Mouse (Mus musculus) heart, postnatal 14 days (tissue): ENCODE measurements around the gene Ptprm. TPM values are rescaled to one million over a fixed set of nuclear protein-coding genes. Genes with fewer than 3 reads are reported as not detected.
"Not testable (repeated sequence)": the region's sequence is repeated elsewhere in the genome, so short reads cannot be mapped to it uniquely, and the experiment has no call there.

Source experiments
- DNase-seq, 2 experiments: peaks; one replicate each; pipeline ENCODE4 v3.0.0; 2021 to 2022
- intact Hi-C: fragments of 180-260 bp; cut with DNase I; formaldehyde crosslinking; loops from one replicate; pipeline ENCODE4 v1.15.1; 2025
- total RNA-seq, 2 experiments: library from RNA; stranded (reverse); gene quantifications; 2 replicates each; pipeline ENCODE4 v1.2.3; 2021

Gene Ptprm
- total RNA-seq, 2 experiments from 2014 or later = 100 to 104 TPM

GRCm38 (mm10) chr17:66925611-66926010 is 428.6 kb downstream of the Ptprm start:
- intact Hi-C loops = no loop called here
- DNase-seq = no peak

DNA sequence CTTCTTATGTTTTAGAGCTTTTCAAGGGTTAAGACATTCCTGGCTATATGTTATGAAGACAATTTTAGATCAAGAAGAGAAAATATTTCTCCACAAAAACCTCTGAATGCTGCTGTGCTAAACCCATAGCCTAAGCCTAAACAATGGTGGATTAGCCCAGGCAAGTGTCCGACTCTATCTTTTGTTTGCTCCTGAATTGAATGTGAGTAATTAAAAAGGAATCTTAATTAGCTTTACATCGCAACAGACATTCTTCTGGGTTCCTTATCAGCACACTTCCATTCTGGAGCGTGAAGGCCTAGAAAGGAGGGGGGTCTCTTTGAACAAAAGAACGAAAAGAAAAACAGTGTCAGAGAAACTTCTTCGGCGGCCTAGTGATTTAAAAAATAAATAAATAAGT is 439.6 kb downstream of the Ptprm start:
- intact Hi-C loops = no loop called here
- no peak for DNase-seq

GRCm38 (mm10) chr17:66912533-66912932 is 441.7 kb downstream of the Ptprm start:
- DNase-seq = no peak
- intact Hi-C loops = no loop called here

DNA sequence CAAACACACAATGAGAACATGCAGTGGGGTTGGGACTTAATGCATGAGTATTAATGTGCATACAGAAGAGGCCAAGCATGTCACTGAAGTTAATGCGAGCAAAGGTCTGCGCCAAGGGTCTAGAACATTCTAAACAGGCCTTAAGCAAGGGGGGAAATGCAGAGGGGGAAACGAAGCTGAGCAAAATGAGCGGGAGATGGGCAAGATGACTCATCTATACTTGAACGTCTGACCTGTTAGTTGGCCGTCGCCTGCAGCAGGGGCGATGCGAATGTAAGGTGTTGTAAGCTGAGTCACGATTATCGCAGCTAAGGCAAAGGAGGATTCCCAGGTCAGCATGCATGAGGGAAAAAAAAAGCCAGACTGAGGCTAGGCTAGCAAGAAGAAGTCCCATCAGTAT is 442.1 kb downstream of the Ptprm start:
- intact Hi-C loops = no loop called here
- DNase-seq = no peak

DNA sequence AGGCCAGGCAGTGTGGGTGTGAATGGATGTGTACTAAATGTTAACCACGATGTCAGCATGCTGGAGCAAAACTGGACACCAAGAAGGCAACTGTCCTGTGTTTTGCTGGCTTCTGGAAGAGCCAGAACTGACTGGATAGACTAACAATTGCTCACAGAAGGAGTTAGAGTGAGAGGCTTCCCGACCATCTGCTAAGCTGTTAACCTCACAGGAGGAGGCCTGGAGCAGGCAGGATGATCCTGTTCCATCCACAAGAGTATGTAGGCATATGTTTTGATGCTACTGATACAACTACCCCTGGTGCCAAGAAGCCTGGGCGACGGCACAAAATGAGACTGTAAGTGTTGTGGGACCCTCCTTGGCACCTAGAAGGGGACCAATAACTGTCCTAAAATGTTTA is 444.4 kb downstream of the Ptprm start:
- DNase-seq = no peak
- intact Hi-C loops = no loop called here

- no peak for DNase-seq
- intact Hi-C loops = no loop called here
These were observed 445.3 kb downstream of the Ptprm start for GRCm38 (mm10) chr17:66908921-66909320.

DNA sequence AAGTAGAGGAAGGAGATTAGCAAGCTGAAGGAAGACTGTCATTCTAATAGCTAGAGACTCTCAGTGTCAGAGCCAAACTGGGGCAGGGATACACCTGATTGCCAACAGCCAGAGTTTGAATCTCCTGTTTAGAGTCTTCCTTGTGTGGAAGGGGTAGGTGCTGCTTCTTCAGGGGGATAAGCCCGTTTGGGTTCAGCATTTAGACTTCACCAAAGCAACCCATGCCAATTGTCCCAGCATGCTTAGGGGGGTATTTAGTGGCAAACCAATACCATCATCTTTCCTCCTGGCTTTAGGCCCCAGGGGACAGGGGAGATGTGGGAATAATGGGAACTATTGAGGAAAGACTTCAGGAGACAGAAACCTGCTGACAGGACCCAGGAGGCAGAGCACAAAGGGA is 460.1 kb downstream of the Ptprm start:
- DNase-seq = no peak
- intact Hi-C loops = no loop called here

- no peak for DNase-seq
- intact Hi-C loops = no loop called here
These were observed 462.3 kb downstream of the Ptprm start for GRCm38 (mm10) chr17:66891916-66892315.

- DNase-seq = no peak
- intact Hi-C loops = no loop called here
These were observed 463.0 kb downstream of the Ptprm start for GRCm38 (mm10) chr17:66891067-66891862.

DNA sequence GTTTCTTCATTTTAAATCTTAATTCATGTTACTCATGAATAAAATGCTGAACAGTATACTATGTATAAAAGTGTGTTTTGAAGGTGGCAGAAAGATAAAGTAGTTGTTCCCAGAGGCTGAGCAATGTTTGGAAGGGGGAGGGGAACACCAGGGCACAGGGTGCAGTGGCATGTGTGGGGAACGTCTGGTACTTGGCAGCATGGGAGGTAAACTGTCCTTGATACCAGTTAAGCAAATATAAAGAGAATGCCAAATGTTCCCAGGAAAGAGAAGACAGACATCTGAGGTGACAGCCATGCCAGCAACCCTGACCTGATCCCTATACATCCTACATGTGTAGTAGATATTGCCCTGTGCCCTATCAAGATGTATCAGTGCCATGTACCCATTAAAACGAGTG is 472.0 kb downstream of the Ptprm start:
- intact Hi-C loops = no loop called here

DNA sequence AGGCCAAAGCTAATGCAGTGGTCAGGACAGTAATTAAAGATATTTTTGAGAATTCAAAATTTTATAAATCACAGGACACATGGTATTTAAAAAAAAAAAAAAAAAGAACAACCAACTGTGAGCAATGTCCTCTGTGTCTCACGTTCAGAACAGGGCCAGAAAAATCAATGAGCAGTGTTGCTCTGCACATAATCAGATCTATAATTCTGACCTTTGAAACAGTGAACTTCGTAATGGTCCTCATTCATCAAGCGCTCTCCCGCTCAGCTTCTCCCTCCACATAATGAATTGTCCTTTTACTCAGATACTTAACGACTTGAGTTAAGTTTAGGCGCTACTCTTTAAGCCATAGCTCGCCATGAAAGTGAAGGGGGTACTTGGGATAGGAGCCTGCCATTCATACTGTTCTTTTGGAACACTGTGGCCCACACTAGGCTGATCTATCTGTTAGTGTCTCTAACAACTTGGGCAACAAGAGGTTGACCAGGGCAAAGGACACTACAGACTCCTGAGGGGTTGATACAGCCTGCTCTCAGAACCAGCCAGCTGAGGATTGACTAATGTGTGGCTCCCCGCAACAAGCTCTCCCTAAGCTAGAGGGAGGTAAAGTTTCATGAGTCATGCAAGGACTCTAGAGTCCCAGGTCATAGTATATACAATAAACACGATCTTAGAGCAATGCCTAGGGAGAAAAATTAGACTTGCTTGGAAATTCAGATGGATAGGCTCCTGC is 473.1 kb downstream of the Ptprm start:
- intact Hi-C loops = no loop called here
- DNase-seq = no peak

More for the DNA sequence above, 472.0 kb downstream of the Ptprm start:
- peak; percentile 11 to 14 for DNase-seq

DNA sequence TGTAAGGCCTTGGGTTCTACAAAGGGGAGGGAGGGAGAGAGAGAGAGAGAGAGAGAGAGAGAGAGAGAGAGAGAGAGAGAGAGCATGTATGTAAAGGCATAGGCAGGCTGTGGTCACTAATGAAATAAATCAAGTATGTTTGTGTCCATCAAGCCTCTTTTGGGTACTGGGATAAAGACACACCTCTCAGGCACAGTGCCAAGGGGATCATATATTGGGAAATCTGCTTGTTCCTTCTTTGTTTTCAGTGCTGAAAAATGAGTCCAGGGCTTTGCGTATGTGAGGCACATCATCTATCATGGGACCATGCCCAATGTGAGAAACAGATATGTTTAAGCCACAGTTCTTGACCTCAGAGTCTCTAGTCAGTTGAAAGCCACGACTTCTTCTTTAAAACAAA is 475.1 kb downstream of the Ptprm start:
- intact Hi-C loops = no loop called here
- no peak for DNase-seq

DNA sequence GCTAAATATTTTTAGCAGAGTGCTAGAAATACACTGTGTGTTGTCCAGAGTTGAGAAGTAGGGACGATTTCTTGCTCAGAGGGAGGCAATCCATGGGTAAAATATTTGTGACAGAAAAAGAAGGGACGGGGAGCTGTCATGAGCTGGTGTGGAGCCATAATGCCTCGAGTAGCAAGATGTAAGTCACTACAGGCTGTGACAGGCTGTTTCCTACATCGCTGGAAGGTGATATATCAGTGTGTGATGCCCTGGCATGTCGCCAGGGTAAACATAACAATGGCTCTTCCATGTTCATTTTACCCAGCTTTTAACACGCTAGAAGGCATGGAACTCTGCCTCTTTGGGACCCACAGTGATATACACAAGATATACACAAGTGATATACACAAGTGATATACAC is 476.7 kb downstream of the Ptprm start:
- intact Hi-C loops = no loop called here
- no peak for DNase-seq

- intact Hi-C loops = no loop called here
- no peak for DNase-seq
These were observed 479.4 kb downstream of the Ptprm start for GRCm38 (mm10) chr17:66874810-66875209.

DNA sequence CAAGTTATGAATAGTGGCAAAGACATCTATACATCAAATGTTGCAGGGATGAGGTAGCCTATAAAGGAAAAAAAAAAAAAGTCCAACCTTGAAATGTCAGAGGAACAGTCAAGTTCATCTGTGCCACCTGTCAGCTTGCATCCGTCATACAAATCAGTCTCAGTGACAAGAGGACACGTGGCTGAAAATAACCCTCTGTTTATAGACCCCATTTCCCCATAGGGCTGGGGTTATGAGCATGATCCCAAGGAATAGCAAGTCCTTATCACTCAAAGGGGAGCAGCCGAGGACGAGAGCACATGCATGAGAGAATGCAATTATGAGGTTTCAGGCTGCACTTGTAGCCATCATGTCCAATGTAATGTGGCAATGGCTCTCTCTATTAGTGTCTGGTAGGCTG is 482.9 kb downstream of the Ptprm start:
- intact Hi-C loops = no loop called here
- DNase-seq = no peak

GRCm38 (mm10) chr17:66869581-66870002 is 484.7 kb downstream of the Ptprm start:
- no peak for DNase-seq
- intact Hi-C loops = no loop called here

DNA sequence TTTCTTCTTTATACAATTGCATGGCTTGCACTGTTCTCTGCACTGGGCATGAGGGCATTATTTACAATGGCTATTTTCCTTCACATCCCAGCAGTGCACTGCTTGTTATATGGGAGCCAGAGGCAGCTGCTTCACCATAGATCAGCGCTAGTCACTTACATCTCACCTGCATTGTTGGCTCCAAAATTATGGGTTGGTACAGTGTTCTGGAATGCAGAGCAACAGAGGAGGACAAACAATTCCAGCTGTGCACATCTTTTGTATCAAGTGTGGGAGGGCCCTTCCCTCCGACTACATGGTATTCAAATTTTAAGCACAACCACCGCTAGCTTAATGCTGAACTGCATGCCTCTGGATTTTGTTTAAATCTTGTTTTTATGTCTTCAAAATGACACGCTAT is 489.8 kb downstream of the Ptprm start:
- intact Hi-C loops = no loop called here
- no peak for DNase-seq

DNA sequence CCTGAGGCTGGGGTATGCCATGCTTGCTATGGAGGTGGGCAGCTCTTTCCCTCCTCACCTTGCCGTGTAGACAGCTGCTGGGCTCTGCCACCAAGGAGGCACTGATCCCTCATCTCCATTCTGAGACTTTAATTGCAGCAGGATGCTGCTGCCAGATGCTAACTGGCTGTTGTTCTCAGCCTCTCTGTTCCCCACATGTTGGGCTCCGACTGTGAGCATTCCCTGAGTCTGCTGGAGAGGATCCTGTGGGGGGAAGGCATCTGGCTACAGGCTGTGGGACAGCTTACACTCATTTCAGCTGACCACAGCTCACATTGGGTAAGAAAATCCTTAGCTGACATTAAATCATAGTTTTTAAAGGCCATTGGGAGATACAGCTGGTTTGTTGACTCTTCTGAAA is 492.7 kb downstream of the Ptprm start:
- peak in 1 of 2 experiments; percentile 9 for DNase-seq
- intact Hi-C loops = no loop called here

DNA sequence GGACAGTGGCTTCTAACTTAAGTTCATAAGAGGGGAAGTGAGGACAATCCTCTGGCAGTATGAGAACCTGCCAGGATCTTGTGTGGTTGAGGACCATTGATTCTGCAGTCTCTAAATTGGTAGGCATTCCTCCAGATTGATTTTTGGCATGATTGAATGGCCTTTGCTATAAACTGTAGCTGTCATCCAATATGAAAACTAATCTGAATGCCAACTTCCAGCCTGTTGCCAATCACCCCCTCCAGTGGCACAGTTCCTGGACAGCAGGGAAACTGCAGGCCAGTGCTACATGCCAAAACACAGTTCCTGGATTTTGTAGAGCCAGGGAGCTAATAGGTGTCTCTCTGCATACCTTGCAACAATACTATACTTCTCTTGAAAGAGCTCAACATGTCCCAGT is 495.5 kb downstream of the Ptprm start:
- intact Hi-C loops = no loop called here
- peak in 1 of 2 experiments; percentile 21 for DNase-seq

GRCm38 (mm10) chr17:66852496-66852895 is 501.8 kb downstream of the Ptprm start:
- no peak for DNase-seq
- intact Hi-C loops = no loop called here

GRCm38 (mm10) chr17:66847011-66847410 is 507.2 kb downstream of the Ptprm start:
- intact Hi-C loops, DNase-seq: not testable (repeated sequence)

DNA sequence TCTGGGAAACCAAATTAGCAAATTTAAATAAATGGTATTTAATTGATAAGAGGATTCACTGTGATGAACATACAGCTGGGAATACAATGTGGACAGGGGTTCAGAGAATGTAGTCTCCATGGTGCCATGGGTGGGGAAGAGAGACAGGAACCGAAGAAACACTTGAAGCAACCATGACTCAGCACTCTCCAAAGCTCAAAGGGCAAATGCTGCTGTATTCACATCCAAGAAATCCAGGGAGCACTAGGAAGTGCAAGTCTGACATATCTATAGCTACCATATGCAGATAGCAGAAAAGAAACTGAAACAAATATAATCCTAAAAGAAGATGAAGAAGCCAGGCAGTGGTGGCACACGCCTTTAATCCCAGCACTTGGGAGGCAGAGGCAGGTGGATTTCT is 531.9 kb downstream of the Ptprm start:
- intact Hi-C loops = no loop called here
- DNase-seq = no peak
